ENCODE assay signal across 8 mouse cellular contexts in genomic region chr2:18607088-18607487, GRCm38 (mm10).
DNase-seq lines count a peak whose midpoint lies in the region; ATAC-seq and TF ChIP-seq lines count a peak whose summit lies in the region.

No protein-coding gene starts in this region.

- H3K4me2 ChIP-seq in kidney, embryonic 16.5 days (replicated peaks; ENCODE audit: low read depth, low read length), result peak overlapping the region; percentile 91
- H3K4me2 ChIP-seq in forebrain, embryonic 12.5 days, result peak overlapping the region; percentile 58
- H3K4me2 ChIP-seq in limb, embryonic 14.5 days (replicated peaks; ENCODE audit: low read depth, low read length, severe bottlenecking), result peak overlapping the region; percentile 64; the same call in 1 of the 2 replicates

- no peak overlapping the region for H3K9ac ChIP-seq in kidney, embryonic 16.5 days (replicated peaks; ENCODE audit: low read length)
- no peak overlapping the region for H3K9ac ChIP-seq in forebrain, embryonic 12.5 days
- H3K9ac ChIP-seq in limb, embryonic 14.5 days (ENCODE audit: low read depth, low read length, severe bottlenecking), result no peak overlapping the region

- H3K4me3 ChIP-seq in kidney, embryonic 16.5 days (ENCODE audit: low read length), result peak overlapping the region; percentile 54; the same call in 1 of the 2 replicates
- H3K4me3 ChIP-seq in forebrain, embryonic 12.5 days (replicated peaks), result no peak overlapping the region
- H3K4me3 ChIP-seq in limb, embryonic 14.5 days (replicated peaks; ENCODE audit: low read length), result no peak overlapping the region

- no peak for TF ChIP-seq POLR2A in limb, embryonic 14.5 days (IDR thresholded peaks at IDR 0.05; ENCODE audit: borderline replicate concordance, extremely low read depth, insufficient read depth, insufficient read length)

- H3K27ac ChIP-seq in kidney, embryonic 16.5 days (ENCODE audit: low read length), result no peak overlapping the region
- no peak overlapping the region for H3K27ac ChIP-seq in forebrain, embryonic 12.5 days
- H3K27ac ChIP-seq in limb, embryonic 14.5 days (replicated peaks; ENCODE audit: low read depth, low read length), result no peak overlapping the region

- peaks cover 24% of the 10 kb centered on the region for H3K4me1 ChIP-seq in kidney, embryonic 16.5 days (ENCODE audit: insufficient read depth, low read length)
- H3K4me1 ChIP-seq in forebrain, embryonic 12.5 days, result peaks cover 21% of the 10 kb centered on the region
- H3K4me1 ChIP-seq in limb, embryonic 14.5 days (ENCODE audit: control insufficient read depth, insufficient read depth, low read length), result peaks cover 19% of the 10 kb centered on the region

- no peak for DNase-seq in kidney, postnatal 25 days
- DNase-seq in limb, embryonic 14.5 days (ENCODE audit: low spot score), result no peak
- DNase-seq in splenic B cell, adult 2 months (ENCODE audit: low read depth, low spot score), result peak; percentile 64
- no peak for DNase-seq in urinary bladder, postnatal 25 days (ENCODE audit: low spot score)
- no peak for DNase-seq in adipocyte (ENCODE audit: low spot score)
- no peak for DNase-seq in urinary bladder, adult 2 months (ENCODE audit: low spot score)

- no peak for ATAC-seq in kidney, embryonic 16.5 days (ENCODE audit: low FRiP score, low TSS enrichment)
- ATAC-seq in forebrain, embryonic 12.5 days (ENCODE audit: low FRiP score), result no peak
- no peak for ATAC-seq in limb, embryonic 14.5 days (ENCODE audit: low FRiP score, low read depth)

- no peaks in the 10 kb centered on the region for H3K36me3 ChIP-seq in kidney, embryonic 16.5 days (ENCODE audit: insufficient read depth, low read length)
- H3K36me3 ChIP-seq in forebrain, embryonic 12.5 days (replicated peaks), result no peaks in the 10 kb centered on the region
- H3K36me3 ChIP-seq in limb, embryonic 14.5 days (ENCODE audit: control insufficient read depth, insufficient read depth, low read length), result no peaks in the 10 kb centered on the region
- no peaks in the 10 kb centered on the region for H3K36me3 ChIP-seq in splenic B cell, adult 2 months (ENCODE audit: control insufficient read depth, insufficient read depth, low read length, poor library complexity, severe bottlenecking)

- WGBS in kidney, embryonic 16.5 days, result 13% methylated on average over 6 of the region's 6 CpGs
- 7% methylated on average over 6 of the region's 6 CpGs for WGBS in forebrain, embryonic 12.5 days
- WGBS in limb, embryonic 14.5 days, result 7% methylated on average over 6 of the region's 6 CpGs

- peaks cover 44% of the 10 kb centered on the region for H3K27me3 ChIP-seq in kidney, embryonic 16.5 days (ENCODE audit: insufficient read depth, low read length)
- peaks cover 53% of the 10 kb centered on the region for H3K27me3 ChIP-seq in forebrain, embryonic 12.5 days
- H3K27me3 ChIP-seq in limb, embryonic 14.5 days (ENCODE audit: control insufficient read depth, insufficient read depth, low read length), result peaks cover 54% of the 10 kb centered on the region
- H3K27me3 ChIP-seq in splenic B cell, adult 2 months (ENCODE audit: control insufficient read depth, insufficient read depth, low read length, poor library complexity, severe bottlenecking), result no peaks in the 10 kb centered on the region

- H3K9me3 ChIP-seq in kidney, embryonic 16.5 days (ENCODE audit: low read length), result no peaks in the 10 kb centered on the region
- H3K9me3 ChIP-seq in forebrain, embryonic 12.5 days, result no peaks in the 10 kb centered on the region
- H3K9me3 ChIP-seq in limb, embryonic 14.5 days (ENCODE audit: control insufficient read depth, low read length), result no peaks in the 10 kb centered on the region
